Mouse (Mus musculus) heart, embryonic 15.5 days (tissue): ENCODE measurements around the gene Acaa1b. TPM values are rescaled to one million over a fixed set of nuclear protein-coding genes. Genes with fewer than 3 reads are reported as not detected.

Source experiments
- ATAC-seq: fragments of 200-750 bp; cut with Nextera tagmentation; replicated peaks from 2 replicates; pipeline ENCODE4 v1.8.0; 2017; ENCODE audit warnings: low read depth, moderate TSS enrichment; ENCODE audit not compliant: insufficient number of reproducible peaks, insufficient read depth, low FRiP score
- H3K27ac ChIP-seq: fragments of 300-500 bp; sonication (generic); 2 replicates; pipeline ENCODE4 v1.5.1; 2015; ENCODE audit warnings: mild to moderate bottlenecking, inconsistent platforms
- H3K27me3 ChIP-seq: fragments of 300-500 bp; sonication (generic); 2 replicates; pipeline ENCODE4 v1.6.1; 2015; ENCODE audit warnings: inconsistent platforms
- H3K36me3 ChIP-seq: fragments of 300-500 bp; sonication (generic); 2 replicates; pipeline ENCODE4 v1.6.1; 2015; ENCODE audit warnings: mild to moderate bottlenecking, inconsistent platforms
- H3K4me1 ChIP-seq: fragments of 300-500 bp; sonication (generic); replicated peaks from 2 replicates; pipeline ENCODE4 v1.6.1; 2015; ENCODE audit warnings: inconsistent platforms
- H3K4me2 ChIP-seq: fragments of 300-500 bp; sonication (generic); 2 replicates; pipeline ENCODE4 v1.6.1; 2015; ENCODE audit warnings: inconsistent platforms, mild to moderate bottlenecking, moderate library complexity
- H3K4me3 ChIP-seq: fragments of 300-500 bp; sonication (generic); 2 replicates; pipeline ENCODE4 v1.5.1; 2015; ENCODE audit warnings: mild to moderate bottlenecking, inconsistent platforms
- H3K9ac ChIP-seq: fragments of 300-500 bp; sonication (generic); 2 replicates; pipeline ENCODE4 v1.6.1; 2015; ENCODE audit warnings: mild to moderate bottlenecking, inconsistent platforms
- H3K9me3 ChIP-seq: fragments of 300-500 bp; sonication (generic); replicated peaks from 2 replicates; pipeline ENCODE4 v1.6.1; 2016; ENCODE audit warnings: inconsistent platforms
- WGBS: fragments of 180-500 bp; shearing (Covaris S2); methylation state at CpG from one replicate; pipeline ENCODE4 v1.1.7; 2015; ENCODE audit warnings: mixed read lengths; 5-methylcytosine and 5-hydroxymethylcytosine counted together
- polyA plus RNA-seq: library from polyadenylated mRNA; unstranded; fragments of >200 nt; fragmentation: Nextera tagmentation; extraction: Ambion mirVana; gene quantifications from 2 replicates; pipeline ENCODE4 v1.2.1, GENCODE M21; 2015

Gene Acaa1b
- polyA plus RNA-seq, 1 experiment from 2014 or later = 0.62 TPM

DNA sequence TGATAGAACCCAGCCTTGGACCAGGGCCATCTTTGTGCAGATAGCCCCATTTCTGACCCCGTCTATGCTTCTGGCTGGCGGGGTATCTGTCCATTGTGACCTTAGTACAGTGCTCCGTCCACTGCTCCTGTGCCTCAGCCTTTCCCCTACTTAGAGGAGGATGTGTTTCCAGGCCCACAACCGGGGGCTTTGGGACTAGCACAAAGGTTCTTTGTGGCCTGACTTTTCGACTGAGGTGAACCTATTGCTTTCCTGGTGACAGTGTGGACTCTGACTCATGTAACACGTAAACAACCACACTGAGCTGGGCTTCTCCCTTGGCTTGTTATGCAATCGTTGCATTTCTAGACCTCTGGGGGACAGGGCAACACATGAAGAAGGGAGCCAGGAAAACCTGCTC is 7.8 kb upstream of the Acaa1b start:
- Histone ChIP-seq H3K4me1 (no peaks in the 10 kb centered on the region), H3K9me3 (no peaks in the 10 kb centered on the region), H3K9ac (no peak overlapping the region), H3K4me2 (no peak overlapping the region), H3K4me3 (no peak overlapping the region), H3K36me3 (no peaks in the 10 kb centered on the region), H3K27ac (no peak overlapping the region), H3K27me3 (no peaks in the 10 kb centered on the region)
- no peak for ATAC-seq
- WGBS = 71% methylated on average over 7 of the region's 7 CpGs

DNA sequence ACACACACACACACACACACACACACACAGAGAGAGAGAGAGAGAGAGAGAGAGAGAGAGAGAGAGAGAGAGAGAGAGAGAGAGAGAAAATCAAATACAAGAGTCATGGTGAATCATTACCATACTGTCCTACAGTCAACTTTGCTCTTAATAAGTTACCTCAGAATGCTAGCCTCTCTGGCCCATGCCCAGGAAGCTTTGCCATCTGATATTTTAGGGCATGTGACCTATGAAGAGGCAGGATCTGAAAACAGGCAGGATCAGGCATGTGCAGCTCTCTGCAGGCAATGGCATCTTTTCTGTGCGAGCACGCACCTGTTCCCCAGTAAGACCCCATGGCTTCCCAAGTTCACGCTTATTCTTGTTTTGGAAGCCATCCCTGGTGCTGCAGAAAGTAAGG is 3.8 kb upstream of the Acaa1b start:
- Histone ChIP-seq H3K27ac (no peak overlapping the region), H3K4me3 (no peak overlapping the region), H3K36me3 (no peaks in the 10 kb centered on the region), H3K27me3 (peaks cover 23% of the 10 kb centered on the region), H3K4me2 (no peak overlapping the region), H3K4me1 (peaks cover 5% of the 10 kb centered on the region; the same call in 1 of the 2 replicates), H3K9ac (no peak overlapping the region), H3K9me3 (no peaks in the 10 kb centered on the region)
- no peak for ATAC-seq
- 88% methylated on average over 3 of the region's 3 CpGs for WGBS

- no peaks in the 10 kb centered on the region for H3K36me3 ChIP-seq
- no peak within 1 kb of the TSS for H3K9ac ChIP-seq
- ATAC-seq = no peak
- no peak within 1 kb of the TSS for H3K4me2 ChIP-seq
- no peaks in the 10 kb centered on the region for H3K9me3 ChIP-seq
- no peak within 1 kb of the TSS for H3K4me3 ChIP-seq
- H3K27ac ChIP-seq = no peak within 1 kb of the TSS
- peaks cover 5% of the 10 kb centered on the region; the same call in 1 of the 2 replicates for H3K4me1 ChIP-seq
- 45% methylated on average over 4 of the region's 4 CpGs for WGBS
- peaks cover 34% of the 10 kb centered on the region for H3K27me3 ChIP-seq
Measured at GRCm38 (mm10) chr9:119158861-119159260, 2.0 kb upstream of the Acaa1b start, which contains the start of gene Gm47289. Gene Gm47289 (plus strand): TSS chr9:119159161.

GRCm38 (mm10) chr9:119155826-119156225 is 1.1 kb downstream of the Acaa1b start:
- no peaks in the 10 kb centered on the region for H3K36me3 ChIP-seq
- H3K4me3 ChIP-seq = peak overlapping the region; percentile 59; the same call in 1 of the 2 replicates
- H3K27ac ChIP-seq = no peak overlapping the region
- H3K9me3 ChIP-seq = no peaks in the 10 kb centered on the region
- peaks cover 5% of the 10 kb centered on the region; the same call in 1 of the 2 replicates for H3K4me1 ChIP-seq
- ATAC-seq = no peak
- H3K27me3 ChIP-seq = peaks cover 37% of the 10 kb centered on the region
- no peak overlapping the region for H3K4me2 ChIP-seq
- 43% methylated on average over 7 of the region's 7 CpGs for WGBS
- H3K9ac ChIP-seq = no peak overlapping the region

DNA sequence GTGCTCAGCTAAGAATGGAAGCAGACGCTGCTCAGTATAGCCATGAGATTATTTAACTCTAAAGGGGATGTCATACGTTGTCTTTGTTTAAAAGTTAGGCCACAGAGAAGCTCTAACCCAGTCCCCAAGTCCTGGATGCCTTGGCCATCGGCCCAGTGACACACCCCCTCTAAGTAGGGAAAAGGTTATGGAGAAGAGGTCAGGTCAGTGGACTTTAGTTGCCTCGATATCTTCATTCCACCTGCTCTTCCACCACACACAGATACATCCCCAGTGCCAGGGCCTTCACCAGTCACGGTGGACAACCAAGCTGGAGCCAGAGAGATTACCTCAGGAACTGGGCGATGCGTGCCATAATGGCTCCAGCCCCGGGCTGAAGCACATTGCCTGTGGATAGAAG is 1.5 kb downstream of the Acaa1b start:
- Histone ChIP-seq H3K9me3 (no peaks in the 10 kb centered on the region), H3K9ac (no peak overlapping the region), H3K4me2 (no peak overlapping the region), H3K4me3 (no peak overlapping the region), H3K36me3 (no peaks in the 10 kb centered on the region), H3K4me1 (peaks cover 5% of the 10 kb centered on the region; the same call in 1 of the 2 replicates), H3K27me3 (peaks cover 37% of the 10 kb centered on the region), H3K27ac (no peak overlapping the region)
- WGBS = 62% methylated on average over 8 of the region's 8 CpGs
- ATAC-seq = no peak

DNA sequence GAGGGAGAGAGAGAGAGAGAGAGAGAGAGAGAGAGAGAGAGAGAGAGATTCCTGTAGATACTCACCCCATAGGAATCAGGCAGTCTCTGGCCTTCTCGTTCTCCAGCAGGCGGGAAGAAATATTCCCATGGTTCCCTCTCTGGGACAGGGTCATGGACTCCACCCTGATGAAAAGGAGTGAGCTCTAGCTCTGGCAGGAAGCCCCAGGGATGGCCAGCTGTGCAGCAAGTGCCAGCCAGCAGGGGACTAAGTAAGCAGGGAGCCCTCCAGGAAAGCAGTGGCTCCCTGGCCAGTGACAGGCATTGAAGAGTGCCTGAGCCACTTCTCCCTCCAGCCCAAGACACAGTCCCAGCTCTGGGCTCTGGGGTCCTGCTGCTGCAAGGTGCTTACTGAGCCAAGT is 5.1 kb downstream of the Acaa1b start:
- Histone ChIP-seq H3K9ac (no peak overlapping the region), H3K27ac (no peak overlapping the region), H3K9me3 (no peaks in the 10 kb centered on the region), H3K36me3 (no peaks in the 10 kb centered on the region), H3K4me1 (peaks cover 3% of the 10 kb centered on the region; the same call in 1 of the 2 replicates), H3K4me2 (no peak overlapping the region), H3K27me3 (peaks cover 21% of the 10 kb centered on the region), H3K4me3 (no peak overlapping the region)
- 44% methylated on average over 2 of the region's 2 CpGs for WGBS
- no peak for ATAC-seq

GRCm38 (mm10) chr9:119149601-119150000 is 7.3 kb downstream of the Acaa1b start:
- Histone ChIP-seq H3K9me3 (no peaks in the 10 kb centered on the region), H3K27me3 (peaks cover 3% of the 10 kb centered on the region), H3K4me1 (no peaks in the 10 kb centered on the region), H3K4me3 (no peak overlapping the region), H3K9ac (no peak overlapping the region), H3K36me3 (no peaks in the 10 kb centered on the region), H3K27ac (no peak overlapping the region), H3K4me2 (no peak overlapping the region)
- 25% methylated on average over 5 of the region's 5 CpGs for WGBS
- ATAC-seq = no peak

GRCm38 (mm10) chr9:119146098-119146770 is 10.7 kb downstream of the Acaa1b start:
- Histone ChIP-seq H3K4me3 (no peak overlapping the region), H3K4me2 (no peak overlapping the region), H3K27me3 (no peaks in the 10 kb centered on the region), H3K36me3 (no peaks in the 10 kb centered on the region), H3K4me1 (no peaks in the 10 kb centered on the region), H3K9ac (no peak overlapping the region), H3K9me3 (no peaks in the 10 kb centered on the region), H3K27ac (no peak overlapping the region)
- WGBS = 62% methylated on average over 13 of the region's 13 CpGs
- no peak for ATAC-seq

GRCm38 (mm10) chr9:119145638-119146037 is 11.3 kb downstream of the Acaa1b start:
- Histone ChIP-seq H3K27me3 (no peaks in the 10 kb centered on the region), H3K36me3 (no peaks in the 10 kb centered on the region), H3K9ac (no peak overlapping the region), H3K4me2 (no peak overlapping the region), H3K9me3 (no peaks in the 10 kb centered on the region), H3K4me3 (no peak overlapping the region), H3K4me1 (no peaks in the 10 kb centered on the region), H3K27ac (no peak overlapping the region)
- WGBS = 61% methylated on average over 6 of the region's 6 CpGs
- no peak for ATAC-seq

- H3K27me3 ChIP-seq = no peaks in the 10 kb centered on the region
- no peak overlapping the region for H3K4me2 ChIP-seq
- H3K9me3 ChIP-seq = no peaks in the 10 kb centered on the region
- 65% methylated on average over 10 of the region's 10 CpGs for WGBS
- no peak overlapping the region for H3K27ac ChIP-seq
- H3K4me1 ChIP-seq = no peaks in the 10 kb centered on the region
- H3K9ac ChIP-seq = no peak overlapping the region
- H3K36me3 ChIP-seq = no peaks in the 10 kb centered on the region
- no peak overlapping the region for H3K4me3 ChIP-seq
- ATAC-seq = no peak
Measured at GRCm38 (mm10) chr9:119145137-119145536, 11.8 kb downstream of the Acaa1b start.

GRCm38 (mm10) chr9:119144696-119145095 is 12.2 kb downstream of the Acaa1b start:
- Histone ChIP-seq H3K27ac (no peak overlapping the region), H3K27me3 (no peaks in the 10 kb centered on the region), H3K4me2 (no peak overlapping the region), H3K9ac (no peak overlapping the region), H3K36me3 (no peaks in the 10 kb centered on the region), H3K4me3 (no peak overlapping the region), H3K9me3 (no peaks in the 10 kb centered on the region), H3K4me1 (0 out of 2 replicates have a peak, but pooled peaks cover 3% of the 10 kb centered on the region)
- 71% methylated on average over 8 of the region's 8 CpGs for WGBS
- no peak for ATAC-seq

DNA sequence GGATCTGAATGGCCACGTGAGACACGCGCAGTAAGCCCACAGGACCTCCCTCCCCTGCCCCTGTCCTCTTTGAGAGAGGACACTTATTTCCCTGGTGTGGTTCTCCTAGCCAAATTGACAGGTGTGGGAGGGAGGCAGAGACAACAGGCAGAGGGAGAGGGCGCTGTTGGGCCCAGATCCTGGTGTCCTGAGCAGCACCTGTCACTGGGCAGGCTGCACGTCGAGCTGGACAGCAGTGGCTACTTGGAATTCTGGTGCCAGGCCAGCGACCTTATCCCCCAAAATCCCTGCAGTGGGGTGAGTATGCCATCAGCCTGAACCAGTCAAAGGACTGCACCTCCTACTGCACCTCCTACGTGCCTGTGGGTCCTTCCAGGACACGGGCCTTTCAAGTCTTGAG is 13.5 kb downstream of the Acaa1b start:
- 71% methylated on average over 9 of the region's 9 CpGs for WGBS
- Histone ChIP-seq H3K4me2 (no peak overlapping the region), H3K27ac (no peak overlapping the region), H3K36me3 (no peaks in the 10 kb centered on the region), H3K27me3 (no peaks in the 10 kb centered on the region), H3K4me3 (no peak overlapping the region), H3K4me1 (0 out of 2 replicates have a peak, but pooled peaks cover 3% of the 10 kb centered on the region), H3K9me3 (no peaks in the 10 kb centered on the region), H3K9ac (no peak overlapping the region)
- ATAC-seq = no peak
